Mouse (Mus musculus) heart, adult 2 months (tissue): Measurements from ENCODE around the gene Tasp1. TPM values are rescaled to one million over a fixed set of nuclear protein-coding genes. Genes with fewer than 3 reads are reported as not detected.

Experiments
- DNase-seq, 2 experiments: peaks; one replicate each; pipeline ENCODE4 v3.0.0; 2021
- H3K27ac ChIP-seq: fragments of 200-600 bp; 2 replicates; pipeline ENCODE4 v1.8.1; 2022
- H3K27me3 ChIP-seq: fragments of 200-500 bp; 2 replicates; pipeline ENCODE4 v1.6.1; 2012; ENCODE audit warnings: mild to moderate bottlenecking, low read length, inconsistent platforms, mixed read lengths; ENCODE audit not compliant: control insufficient read depth, insufficient read depth
- H3K36me3 ChIP-seq: fragments of 200-500 bp; 2 replicates; pipeline ENCODE4 v1.6.1; 2012; ENCODE audit warnings: low read length, inconsistent platforms; ENCODE audit not compliant: control insufficient read depth, insufficient read depth
- H3K4me1 ChIP-seq: fragments of 200-500 bp; 2 replicates; pipeline ENCODE4 v1.6.1; 2011; ENCODE audit warnings: low read length; ENCODE audit not compliant: control insufficient read depth, insufficient read depth
- H3K4me3 ChIP-seq: fragments of 200-600 bp; 2 replicates; pipeline ENCODE4 v1.8.1; 2022
- H3K79me2 ChIP-seq: fragments of 200-500 bp; replicated peaks from 2 replicates; pipeline ENCODE4 v1.6.1; 2012; ENCODE audit warnings: mild to moderate bottlenecking, inconsistent platforms, low read length, moderate library complexity, mixed read lengths; ENCODE audit not compliant: control insufficient read depth, insufficient read depth
- H3K9ac ChIP-seq: fragments of 200-500 bp; 2 replicates; pipeline ENCODE4 v1.6.1; 2012; ENCODE audit warnings: low read depth, mild to moderate bottlenecking, control low read depth, inconsistent platforms, low read length, mixed read lengths
- CTCF ChIP-seq: fragments of 200-600 bp; IDR thresholded peaks from 2 replicates; pipeline ENCODE4 v1.8.1; 2022; ENCODE audit warnings: antibody characterized with exemption, mild to moderate bottlenecking, moderate library complexity
- EP300 ChIP-seq: fragments of 200-500 bp; IDR thresholded peaks from 2 replicates; pipeline ENCODE4 v1.6.1; 2011; ENCODE audit warnings: low read depth, low read length, control low read depth; ENCODE audit not compliant: insufficient read depth
- POLR2A ChIP-seq: fragments of 200-500 bp; IDR thresholded peaks from 2 replicates; pipeline ENCODE4 v1.6.1; 2011; ENCODE audit warnings: mild to moderate bottlenecking, low read depth, low read length, control low read depth; ENCODE audit not compliant: insufficient read depth
- WGBS: fragments of 180-500 bp; shearing (Covaris S2); methylation state at CpG from one replicate; pipeline ENCODE4 v1.1.7; 2018; 5-methylcytosine and 5-hydroxymethylcytosine counted together
- intact Hi-C: fragments of 180-260 bp; cut with DNase I; formaldehyde crosslinking; loops from one replicate; pipeline ENCODE4 v1.15.1; 2025
- long read RNA-seq: library from polyadenylated mRNA; stranded (forward); transcript quantifications from one replicate; pipeline ENCODE4 v2.0.0, GENCODE M21; 2021
- polyA plus RNA-seq: library from polyadenylated mRNA; depleted of rRNA; stranded (reverse); fragments of >200 nt; gene quantifications from 2 replicates; pipeline ENCODE4 v1.2.3, GENCODE M21; 2012; rRNA removed
- total RNA-seq, 2 experiments: library from RNA; stranded (reverse); gene quantifications; 2 replicates each; pipeline ENCODE4 v1.2.3; 2021

The Tasp1 gene
- total RNA-seq, result 1 to 10 TPM; 6.6 to 7.6 TPM
- polyA plus RNA-seq, result 2.9 and 5.4 TPM in 2 replicates
- long read RNA-seq, transcript Tasp1-203 (14 exons, 2,258 nt), result major isoform, 6 of 14 reads
- long read RNA-seq, partial matches to known transcripts, result 4 of 14 reads
- long read RNA-seq, other reads (novel, unspliced or antisense), result 2 of 14 reads

DNA sequence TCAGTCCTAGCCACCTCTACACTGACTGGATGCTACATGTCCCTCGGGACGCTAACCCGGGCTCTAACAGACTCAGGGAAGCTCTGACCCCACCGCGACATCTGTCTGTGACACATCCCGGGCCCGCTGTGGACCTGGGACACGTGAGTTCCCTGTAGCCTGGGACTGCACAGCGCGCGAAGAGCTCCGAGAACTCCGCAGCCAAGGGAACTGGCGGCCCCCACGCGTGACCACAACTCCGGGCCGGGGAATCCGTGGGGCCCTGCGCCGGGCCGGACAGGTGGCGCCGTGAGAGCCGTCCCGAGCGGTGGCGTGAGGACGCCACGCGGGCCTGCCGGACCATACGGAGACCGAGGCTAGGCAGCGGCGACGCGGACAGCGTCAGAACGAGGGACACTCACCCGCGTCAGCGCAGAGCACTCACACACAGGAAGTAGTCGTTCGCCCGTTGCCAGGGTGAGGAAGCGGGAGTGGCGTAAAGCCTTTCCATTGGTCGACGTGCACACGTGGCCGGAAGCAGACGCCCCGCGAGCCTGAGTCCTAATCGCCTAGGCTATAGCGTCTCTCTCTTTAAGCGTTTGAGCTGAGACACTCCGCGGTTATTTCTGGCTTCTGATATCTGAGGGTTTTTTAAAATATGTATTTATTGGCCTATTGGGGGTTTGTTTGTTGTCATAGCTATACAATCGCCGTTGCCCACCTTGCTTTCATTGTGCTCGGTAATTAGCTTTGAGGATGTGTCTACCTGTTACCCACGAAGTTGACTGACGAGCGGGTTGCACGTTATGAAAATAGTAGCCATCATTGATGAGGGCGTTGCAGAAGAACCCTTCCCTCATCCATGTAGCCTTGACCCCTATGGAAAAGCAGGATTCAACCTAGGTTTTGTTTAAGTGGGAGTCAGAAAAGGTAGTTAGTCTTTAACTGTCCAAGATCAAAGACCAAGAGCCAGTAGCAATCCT is at the start of gene Tasp1:
Gene Tasp1, minus strand, starts transcription at position 453 of the 962 bp plus-strand sequence.
- peak within 1 kb of the TSS; percentile 88 for H3K9ac ChIP-seq
- no peak for TF ChIP-seq EP300
- TF ChIP-seq POLR2A, result peak; percentile 93
- no peaks in the 10 kb centered on the region; the same call in 1 of the 2 replicates for H3K4me1 ChIP-seq
- H3K27me3 ChIP-seq, result no peaks in the 10 kb centered on the region
- intact Hi-C loops, result loop anchor here (2.0 to 10.0 kb wide), 2 partner anchors 104 to 328 kb away; partner anchors contain the start of genes Esf1, Macrod2 and Ndufaf5
- peak; percentile 91 to 95 for DNase-seq
- under 1% methylated on average over 68 of the region's 68 CpGs for WGBS
- H3K27ac ChIP-seq, result peak within 1 kb of the TSS; percentile 88
- no peaks in the 10 kb centered on the region for H3K79me2 ChIP-seq
- H3K36me3 ChIP-seq, result no peaks in the 10 kb centered on the region
- H3K4me3 ChIP-seq, result peak within 1 kb of the TSS; percentile 90

- no peak for TF ChIP-seq POLR2A
- TF ChIP-seq CTCF, result no peak
- TF ChIP-seq EP300, result no peak
- Histone ChIP-seq H3K27me3 (no peaks in the 10 kb centered on the region), H3K9ac (no peak overlapping the region), H3K79me2 (no peaks in the 10 kb centered on the region), H3K36me3 (no peaks in the 10 kb centered on the region), H3K4me3 (no peak overlapping the region), H3K4me1 (no peaks in the 10 kb centered on the region), H3K27ac (no peak overlapping the region)
- no peak for DNase-seq
- intact Hi-C loops, result no loop called here
- WGBS, result 75% methylated on average over 8 of the region's 8 CpGs
These were observed 47.2 kb upstream of the Tasp1 start for GRCm38 (mm10) chr2:140113851-140114250.

DNA sequence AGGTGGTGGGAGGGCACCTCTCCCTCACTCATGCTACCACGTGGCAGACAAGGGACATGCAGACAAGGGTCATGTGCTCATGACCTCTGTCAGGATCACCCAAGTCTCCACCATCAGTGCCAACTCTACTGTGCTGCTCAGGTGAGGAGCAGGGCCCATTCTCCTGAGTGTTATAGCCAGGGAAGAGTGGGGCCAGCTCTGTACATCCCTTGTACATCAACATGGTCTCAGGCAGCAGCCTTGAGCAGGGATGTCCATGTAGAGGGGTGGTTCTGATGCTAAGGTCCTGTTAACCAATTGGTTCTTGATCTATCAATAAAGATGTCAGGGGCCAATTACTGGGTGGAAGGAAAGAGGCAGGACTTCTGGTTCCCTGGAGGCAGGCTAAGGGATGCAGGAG is 42.3 kb upstream of the Tasp1 start:
- Histone ChIP-seq H3K4me3 (no peak overlapping the region), H3K36me3 (no peaks in the 10 kb centered on the region), H3K27ac (no peak overlapping the region), H3K9ac (no peak overlapping the region), H3K27me3 (no peaks in the 10 kb centered on the region), H3K79me2 (no peaks in the 10 kb centered on the region), H3K4me1 (no peaks in the 10 kb centered on the region)
- intact Hi-C loops, result no loop called here
- 40% methylated on average over 1 of the region's 1 CpGs for WGBS
- no peak for TF ChIP-seq CTCF
- TF ChIP-seq POLR2A, result no peak
- TF ChIP-seq EP300, result no peak
- no peak for DNase-seq

GRCm38 (mm10) chr2:140107641-140108040 is 41.0 kb upstream of the Tasp1 start:
- TF ChIP-seq EP300 (no peak), CTCF (no peak), POLR2A (no peak)
- WGBS, result 80% methylated on average over 4 of the region's 4 CpGs
- intact Hi-C loops, result no loop called here
- no peaks in the 10 kb centered on the region for H3K79me2 ChIP-seq
- no peaks in the 10 kb centered on the region for H3K36me3 ChIP-seq
- H3K27ac ChIP-seq, result no peak overlapping the region
- no peaks in the 10 kb centered on the region for H3K27me3 ChIP-seq
- no peaks in the 10 kb centered on the region for H3K4me1 ChIP-seq
- DNase-seq, result no peak
- no peak overlapping the region for H3K9ac ChIP-seq
- no peak overlapping the region for H3K4me3 ChIP-seq

DNA sequence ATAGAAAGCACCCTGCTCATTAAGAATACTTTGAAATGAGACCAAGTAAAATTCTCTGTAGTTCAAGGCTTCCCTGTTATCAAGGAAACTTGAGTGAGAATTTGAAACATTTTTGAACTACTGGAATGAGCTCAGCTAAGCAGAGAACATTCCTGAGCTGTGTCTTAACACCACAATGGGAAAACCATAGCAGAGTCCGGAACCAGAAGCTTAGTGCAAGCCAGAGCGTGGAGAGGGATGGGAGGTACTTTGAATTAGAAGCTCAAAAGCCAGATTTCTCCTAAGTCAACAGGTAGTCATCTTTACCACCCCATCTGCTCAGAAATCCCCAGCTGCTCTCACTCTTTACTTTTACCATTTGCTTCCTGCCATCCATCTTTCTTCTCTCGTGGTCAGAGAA is 38.3 kb upstream of the Tasp1 start:
- Histone ChIP-seq H3K4me3 (no peak overlapping the region), H3K9ac (no peak overlapping the region), H3K27me3 (no peaks in the 10 kb centered on the region), H3K4me1 (no peaks in the 10 kb centered on the region), H3K27ac (no peak overlapping the region), H3K36me3 (no peaks in the 10 kb centered on the region), H3K79me2 (no peaks in the 10 kb centered on the region)
- TF ChIP-seq POLR2A (no peak), EP300 (no peak), CTCF (no peak)
- DNase-seq, result no peak
- intact Hi-C loops, result no loop called here
- WGBS, result 37% methylated on average over 3 of the region's 3 CpGs
